Mouse (Mus musculus) stomach, postnatal 0 days (tissue): Measurements from ENCODE around the gene Abhd17b. TPM values are rescaled to one million over a fixed set of nuclear protein-coding genes. Genes with fewer than 3 reads are reported as not detected.

Experiments used
- ATAC-seq: fragments of 200-750 bp; cut with Nextera tagmentation; 2 replicates; pipeline ENCODE4 v1.8.0; 2017; ENCODE audit not compliant: low FRiP score, low TSS enrichment
- DNase-seq: peaks from one replicate; pipeline ENCODE4 v3.0.0-alpha.2; 2016; ENCODE audit warnings: low spot score
- H3K27ac ChIP-seq: fragments of 300-500 bp; sonication (generic); replicated peaks from 2 replicates; pipeline ENCODE4 v1.5.1; 2014; ENCODE audit warnings: mild to moderate bottlenecking, control low read depth
- H3K27me3 ChIP-seq: fragments of 300-500 bp; sonication (generic); 2 replicates; pipeline ENCODE4 v1.6.1; 2014; ENCODE audit warnings: low read length; ENCODE audit not compliant: control insufficient read depth, insufficient read depth
- H3K36me3 ChIP-seq: fragments of 300-500 bp; sonication (generic); 2 replicates; pipeline ENCODE4 v1.6.1; 2014; ENCODE audit warnings: low read length, mixed read lengths; ENCODE audit not compliant: control insufficient read depth, insufficient read depth
- H3K4me1 ChIP-seq: fragments of 300-500 bp; sonication (generic); replicated peaks from 2 replicates; pipeline ENCODE4 v1.6.1; 2014; ENCODE audit warnings: antibody characterized with exemption; ENCODE audit not compliant: control insufficient read depth, insufficient read depth
- H3K4me2 ChIP-seq: fragments of 300-500 bp; sonication (generic); replicated peaks from 2 replicates; pipeline ENCODE4 v1.6.1; 2014; ENCODE audit warnings: low read depth, mild to moderate bottlenecking, control low read depth, moderate library complexity
- H3K4me3 ChIP-seq: fragments of 300-500 bp; sonication (generic); 2 replicates; pipeline ENCODE4 v1.5.1; 2014; ENCODE audit warnings: low read depth, low read length, control low read depth
- H3K9ac ChIP-seq: fragments of 300-500 bp; sonication (generic); 2 replicates; pipeline ENCODE4 v1.6.1; 2014; ENCODE audit warnings: mild to moderate bottlenecking, low read length, control low read depth, mixed read lengths
- H3K9me3 ChIP-seq: fragments of 300-500 bp; sonication (generic); 2 replicates; pipeline ENCODE4 v1.6.1; 2016; ENCODE audit warnings: low read length; ENCODE audit not compliant: control insufficient read depth
- CTCF ChIP-seq: IDR thresholded peaks from 2 replicates; pipeline ENCODE4 v1.5.1; 2016; ENCODE audit warnings: antibody characterized with exemption, low read depth, mild to moderate bottlenecking, moderate library complexity
- EP300 ChIP-seq: optimal IDR thresholded peaks from 2 replicates; pipeline ENCODE3; 2016; ENCODE audit warnings: antibody characterized with exemption
- whole genome bisulfite sequencing: fragments of 180-500 bp; shearing (Covaris S2); extraction: QIAGEN DNeasy Blood & Tissue Kit; methylation state at CpG from one replicate; pipeline ENCODE4 v1.1.7; 2014; 5-methylcytosine and 5-hydroxymethylcytosine counted together
- polyA plus RNA-seq: library from polyadenylated mRNA; unstranded; fragments of >200 nt; fragmentation: Nextera tagmentation; extraction: Ambion mirVana; gene quantifications from 2 replicates; pipeline ENCODE4 v1.2.1, GENCODE M21; 2015

Gene Abhd17b
- polyA plus RNA-seq, 1 experiment from 2014 or later, result 19.3 TPM

GRCm38 (mm10) chr19:21629030-21629429 lies 24.0 kb upstream of the Abhd17b start:
- Histone ChIP-seq H3K27me3 (no peaks in the 10 kb centered on the region), H3K36me3 (no peaks in the 10 kb centered on the region), H3K4me2 (no peak overlapping the region), H3K4me3 (no peak overlapping the region), H3K9me3 (no peaks in the 10 kb centered on the region), H3K27ac (no peak overlapping the region), H3K9ac (no peak overlapping the region), H3K4me1 (no peaks in the 10 kb centered on the region)
- no peak for TF ChIP-seq EP300
- TF ChIP-seq CTCF, result no peak
- ATAC-seq (no peak; the same call in 1 of the 2 replicates), DNase-seq (no peak)
- 75% methylated on average over 1 of the region's 1 CpGs for WGBS

- ATAC-seq (no peak), DNase-seq (no peak)
- Histone ChIP-seq H3K36me3 (no peaks in the 10 kb centered on the region), H3K27ac (no peak overlapping the region), H3K4me3 (no peak overlapping the region), H3K9me3 (no peaks in the 10 kb centered on the region), H3K4me1 (no peaks in the 10 kb centered on the region), H3K9ac (no peak overlapping the region), H3K27me3 (no peaks in the 10 kb centered on the region), H3K4me2 (no peak overlapping the region)
- 33% methylated on average over 1 of the region's 1 CpGs for WGBS
- TF ChIP-seq EP300 (no peak), CTCF (no peak)
These were observed 23.5 kb upstream of the Abhd17b start for GRCm38 (mm10) chr19:21629501-21629900.

DNA sequence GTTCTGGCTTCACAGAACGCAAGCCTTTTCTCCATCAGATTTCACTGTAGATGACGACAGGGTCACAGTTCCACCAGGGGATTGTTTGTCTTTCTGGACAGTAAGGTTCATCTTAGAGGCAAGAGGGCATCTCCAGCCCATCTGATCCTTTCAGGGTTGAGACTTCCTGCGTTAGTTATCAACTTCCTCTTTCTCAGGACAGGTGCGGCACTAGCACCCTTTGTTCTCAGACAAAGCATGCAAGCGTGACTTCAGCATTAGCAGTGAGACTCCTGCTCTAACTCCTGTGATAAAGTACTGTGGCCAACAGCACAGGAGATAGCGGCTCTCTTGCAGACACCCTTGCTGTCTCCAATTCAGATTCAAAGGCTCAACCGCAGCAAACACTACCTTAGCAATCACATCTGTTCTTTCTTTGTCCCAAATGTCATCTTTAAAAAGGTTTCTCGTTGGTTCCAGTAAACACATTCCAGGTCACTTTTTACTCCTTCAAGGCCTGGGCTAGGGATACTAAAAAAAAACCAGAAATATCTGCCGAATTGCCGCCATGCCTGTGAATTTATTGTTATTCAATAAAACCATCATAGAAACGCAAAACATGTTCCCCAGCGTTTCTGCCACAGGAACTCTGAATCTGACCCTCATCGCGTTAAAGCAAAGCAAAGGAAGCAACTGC lies 22.2 kb upstream of the Abhd17b start:
- Histone ChIP-seq H3K9me3 (no peaks in the 10 kb centered on the region), H3K36me3 (no peaks in the 10 kb centered on the region), H3K27me3 (no peaks in the 10 kb centered on the region), H3K4me1 (no peaks in the 10 kb centered on the region), H3K9ac (no peak overlapping the region), H3K4me2 (no peak overlapping the region), H3K27ac (no peak overlapping the region), H3K4me3 (no peak overlapping the region)
- TF ChIP-seq CTCF (no peak), EP300 (no peak)
- 52% methylated on average over 14 of the region's 14 CpGs for WGBS
- DNase-seq, result no peak
- ATAC-seq, result no peak

GRCm38 (mm10) chr19:21635406-21635805 lies 17.6 kb upstream of the Abhd17b start:
- WGBS, result 78% methylated on average over 2 of the region's 2 CpGs
- Histone ChIP-seq H3K27me3 (no peaks in the 10 kb centered on the region), H3K36me3 (no peaks in the 10 kb centered on the region), H3K9ac (no peak overlapping the region), H3K27ac (no peak overlapping the region), H3K4me2 (no peak overlapping the region), H3K4me1 (no peaks in the 10 kb centered on the region), H3K9me3 (no peaks in the 10 kb centered on the region), H3K4me3 (no peak overlapping the region)
- no peak for ATAC-seq
- TF ChIP-seq EP300, result no peak
- no peak for TF ChIP-seq CTCF
- no peak for DNase-seq

DNA sequence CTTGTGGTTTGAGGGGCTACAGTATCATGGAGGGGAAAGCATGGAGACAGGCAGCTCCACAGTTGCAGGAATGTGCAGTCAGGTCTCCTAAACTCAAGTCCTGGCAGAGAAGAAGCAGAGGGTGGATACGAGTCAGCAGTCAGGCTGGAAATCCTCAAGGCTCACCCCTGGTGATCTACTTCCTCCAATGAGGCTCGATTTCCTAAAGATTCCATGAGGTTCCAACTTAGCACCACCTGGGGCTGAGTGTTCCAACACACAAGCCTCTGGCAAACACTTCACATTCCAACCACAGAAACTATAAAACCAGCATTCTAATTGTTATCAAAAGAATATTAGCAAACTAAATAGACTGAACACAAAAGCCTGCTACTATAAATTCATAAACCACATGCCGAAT lies 16.1 kb upstream of the Abhd17b start:
- Histone ChIP-seq H3K4me2 (no peak overlapping the region), H3K4me3 (no peak overlapping the region), H3K27me3 (no peaks in the 10 kb centered on the region), H3K36me3 (no peaks in the 10 kb centered on the region), H3K9me3 (no peaks in the 10 kb centered on the region), H3K9ac (no peak overlapping the region), H3K4me1 (no peaks in the 10 kb centered on the region), H3K27ac (no peak overlapping the region)
- WGBS, result 60% methylated on average over 3 of the region's 3 CpGs
- DNase-seq (no peak), ATAC-seq (no peak)
- TF ChIP-seq CTCF (no peak), EP300 (no peak)

- H3K4me3 ChIP-seq, result no peak overlapping the region
These were observed 15.3 kb upstream of the Abhd17b start for GRCm38 (mm10) chr19:21637672-21638071.

More at GRCm38 (mm10) chr19:21637672-21638071, 15.3 kb upstream of the Abhd17b start:
- Histone ChIP-seq H3K4me1 (no peaks in the 10 kb centered on the region), H3K36me3 (no peaks in the 10 kb centered on the region), H3K27ac (no peak overlapping the region), H3K4me2 (no peak overlapping the region), H3K9me3 (no peaks in the 10 kb centered on the region), H3K27me3 (no peaks in the 10 kb centered on the region), H3K9ac (no peak overlapping the region)
- DNase-seq (no peak), ATAC-seq (peak; percentile 71; the same call in 1 of the 2 replicates)
- WGBS, result 29% methylated on average over 7 of the region's 7 CpGs
- TF ChIP-seq EP300, result no peak
- no peak for TF ChIP-seq CTCF
